Mouse (Mus musculus) hindbrain, embryonic 10.5 days (tissue): ENCODE measurements around the gene Dnttip2. TPM values are rescaled to one million over a fixed set of nuclear protein-coding genes. Genes with fewer than 3 reads are reported as not detected.

Experiments used
- DNase-seq: peaks from one replicate; pipeline ENCODE4 v3.0.0-alpha.2; 2017; ENCODE audit warnings: low spot score
- H3K27ac ChIP-seq: fragments of 300-500 bp; sonication (generic); 2 replicates; pipeline ENCODE4 v1.5.1; 2016; ENCODE audit warnings: mild to moderate bottlenecking, moderate library complexity
- H3K27me3 ChIP-seq: fragments of 300-500 bp; sonication (generic); 2 replicates; pipeline ENCODE4 v1.6.1; 2016; ENCODE audit warnings: mild to moderate bottlenecking; ENCODE audit not compliant: poor library complexity, insufficient read depth, severe bottlenecking
- H3K36me3 ChIP-seq: fragments of 300-500 bp; sonication (generic); 2 replicates; pipeline ENCODE4 v1.6.1; 2016; ENCODE audit warnings: mild to moderate bottlenecking, moderate library complexity
- H3K4me1 ChIP-seq: fragments of 300-500 bp; sonication (generic); replicated peaks from 2 replicates; pipeline ENCODE4 v1.6.1; 2016; ENCODE audit warnings: mild to moderate bottlenecking
- H3K4me3 ChIP-seq: fragments of 300-500 bp; sonication (generic); 2 replicates; pipeline ENCODE4 v1.5.1; 2016; ENCODE audit warnings: mild to moderate bottlenecking, moderate library complexity
- H3K9me3 ChIP-seq: fragments of 300-500 bp; sonication (generic); 2 replicates; pipeline ENCODE4 v1.6.1; 2016; ENCODE audit warnings: mild to moderate bottlenecking, moderate library complexity
- WGBS: fragments of 180-500 bp; shearing (Covaris S2); methylation state at CpG from one replicate; pipeline ENCODE4 v1.1.7; 2016; 5-methylcytosine and 5-hydroxymethylcytosine counted together
- polyA plus RNA-seq: library from polyadenylated mRNA; unstranded; fragments of >200 nt; fragmentation: Nextera tagmentation; extraction: Ambion mirVana; gene quantifications from 2 replicates; pipeline ENCODE4 v1.2.1, GENCODE M21; 2016

Dnttip2 gene
- polyA plus RNA-seq, 1 experiment from 2014 or later, result 65.0 TPM

DNA sequence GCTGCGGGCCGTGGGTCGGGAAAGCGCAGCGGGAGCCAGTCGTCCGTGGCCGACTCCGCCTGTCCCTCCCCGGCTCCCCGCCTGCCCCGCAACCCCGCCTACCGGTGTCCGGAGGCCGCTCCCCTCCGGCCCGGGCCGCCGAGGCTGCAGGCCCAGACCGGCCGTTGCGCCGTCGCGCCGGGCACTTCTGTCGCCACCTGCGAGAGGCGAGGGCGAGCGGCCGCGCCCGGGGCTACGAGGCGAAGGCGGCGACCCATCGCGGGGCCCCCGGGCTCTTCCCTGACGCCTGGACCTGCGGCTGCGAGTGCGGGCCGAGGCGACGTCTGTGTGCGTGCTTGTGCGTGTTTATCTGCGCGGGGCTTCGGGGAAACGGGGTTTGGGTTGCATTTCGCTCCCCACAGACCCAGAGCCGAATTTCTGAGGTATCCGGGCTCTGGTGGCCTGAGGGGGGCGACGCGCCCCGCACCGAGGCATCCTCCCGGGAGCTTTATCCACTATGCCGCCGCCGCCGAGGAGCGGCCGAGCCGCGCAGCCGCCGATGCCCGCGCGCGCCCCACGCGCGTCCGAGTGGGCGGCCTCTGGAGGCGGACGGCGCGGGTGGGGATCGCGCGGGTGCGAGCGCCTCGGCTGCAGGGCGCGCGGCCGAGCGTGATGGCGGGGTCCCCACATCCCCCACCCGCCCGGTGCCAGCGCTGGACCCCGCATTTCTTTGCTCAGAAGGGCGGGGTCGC is 19.2 kb downstream of the Dnttip2 start:
- peaks cover 41% of the 10 kb centered on the region for H3K4me1 ChIP-seq
- H3K9me3 ChIP-seq, result no peaks in the 10 kb centered on the region
- DNase-seq, result no peak
- no peaks in the 10 kb centered on the region for H3K27me3 ChIP-seq
- WGBS, result under 1% methylated on average over 105 of the region's 105 CpGs
- H3K27ac ChIP-seq, result peak overlapping the region; percentile 99
- H3K36me3 ChIP-seq, result no peaks in the 10 kb centered on the region
- H3K4me3 ChIP-seq, result peak overlapping the region; percentile 87

DNA sequence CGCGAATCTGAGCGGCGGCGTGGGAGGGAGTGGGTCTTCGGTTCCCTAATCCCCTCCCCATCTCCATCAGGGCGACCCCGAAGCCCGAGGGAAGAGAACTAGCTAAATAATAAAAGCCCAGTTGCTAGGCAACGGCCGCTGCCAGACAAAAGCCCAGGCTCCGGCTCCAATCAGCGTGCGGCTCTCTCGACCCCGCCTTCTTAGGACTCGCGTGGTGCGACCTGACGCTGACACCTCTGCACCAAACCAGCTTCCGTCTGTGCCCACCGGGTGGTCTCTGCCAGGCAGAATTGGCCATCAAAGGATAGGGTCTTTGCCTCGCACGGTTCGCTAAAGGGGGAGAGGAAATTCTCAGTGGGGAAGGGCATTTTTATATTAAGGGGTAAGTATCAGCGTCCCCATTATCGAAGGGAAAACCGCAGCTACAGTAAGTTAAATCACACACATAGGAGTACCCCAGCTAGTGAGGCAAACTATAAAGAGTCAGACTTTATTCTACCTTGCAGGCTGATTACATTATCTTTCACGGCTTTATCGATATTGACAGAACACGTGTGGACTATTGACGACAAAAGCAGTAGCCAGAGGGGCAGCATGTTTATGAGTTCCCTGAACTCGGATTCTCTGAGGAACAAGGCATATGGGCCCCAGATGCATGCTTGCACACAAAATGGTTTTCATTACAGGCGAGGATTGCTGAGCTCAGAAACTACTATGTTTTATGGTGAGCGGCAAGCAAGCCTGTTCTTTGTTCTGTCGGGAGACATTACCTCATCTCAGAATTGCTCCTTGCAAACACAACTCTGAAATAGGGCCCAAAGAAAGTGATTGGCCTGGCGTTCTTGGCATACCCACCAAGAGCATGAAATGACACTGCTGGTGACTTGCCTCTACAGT is 20.0 kb downstream of the Dnttip2 start, which contains the start of gene Bcar3:
TSS of gene Bcar3 (plus strand) at position 183 of the 897 bp plus-strand sequence.
- Histone ChIP-seq H3K4me1 (peaks cover 47% of the 10 kb centered on the region), H3K27me3 (no peaks in the 10 kb centered on the region)
- 7% methylated on average over 37 of the region's 37 CpGs for WGBS

DNA sequence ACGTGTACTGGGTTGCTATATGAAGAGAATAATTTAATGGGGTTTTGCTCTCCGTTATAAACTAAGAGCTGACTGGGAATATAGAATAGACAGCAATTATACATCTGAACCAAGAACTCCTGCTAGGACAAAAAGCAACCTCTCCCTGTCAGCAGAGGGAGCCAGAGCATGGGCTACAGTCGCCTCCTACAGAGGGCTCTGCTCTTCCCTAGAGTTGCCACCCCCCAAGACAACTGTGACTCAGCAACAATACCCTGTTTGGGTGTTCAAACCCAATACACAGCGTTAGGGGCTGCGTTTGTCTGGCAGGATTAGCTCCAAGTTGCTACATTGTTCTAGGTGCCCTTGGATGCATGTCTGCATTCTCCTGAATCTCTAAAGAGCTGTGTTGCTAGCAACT is 21.3 kb downstream of the Dnttip2 start:
- 8% methylated on average over 5 of the region's 5 CpGs for whole genome bisulfite sequencing
- H3K4me3 ChIP-seq, result no peak overlapping the region
- H3K27me3 ChIP-seq, result no peaks in the 10 kb centered on the region
- peak; percentile 63 for DNase-seq
- no peaks in the 10 kb centered on the region for H3K9me3 ChIP-seq
- H3K36me3 ChIP-seq, result no peaks in the 10 kb centered on the region
- H3K4me1 ChIP-seq, result peaks cover 46% of the 10 kb centered on the region
- peak overlapping the region; percentile 99; the same call in 1 of the 2 replicates for H3K27ac ChIP-seq

More for the DNA sequence above, 20.0 kb downstream of the Dnttip2 start, which contains the start of gene Bcar3:
- Histone ChIP-seq H3K4me3 (peak within 1 kb of the TSS; percentile 87), H3K27ac (peak within 1 kb of the TSS; percentile 99), H3K9me3 (no peaks in the 10 kb centered on the region), H3K36me3 (no peaks in the 10 kb centered on the region)
- peak; percentile 94 for DNase-seq

DNA sequence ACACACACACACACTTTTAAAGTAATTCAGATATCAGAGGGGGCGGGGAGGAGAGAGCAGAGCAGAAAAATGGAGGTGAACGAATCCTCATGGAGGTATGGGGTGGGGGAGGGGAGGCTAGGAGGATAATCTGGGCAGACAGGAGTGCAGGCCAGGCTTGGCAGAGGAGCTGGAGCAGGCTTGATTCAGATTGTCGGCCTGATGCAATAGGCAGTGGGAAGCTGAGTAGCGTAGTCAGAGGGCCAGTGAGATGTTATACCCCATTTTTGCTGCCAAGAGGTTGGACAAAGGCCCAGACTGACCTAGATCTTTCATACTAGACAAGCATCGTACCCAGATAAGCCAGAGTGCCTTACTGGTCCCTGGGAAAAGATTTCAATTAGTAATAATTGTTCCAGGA is 22.8 kb downstream of the Dnttip2 start:
- Histone ChIP-seq H3K4me1 (peaks cover 45% of the 10 kb centered on the region), H3K9me3 (no peaks in the 10 kb centered on the region), H3K27ac (no peak overlapping the region), H3K36me3 (no peaks in the 10 kb centered on the region), H3K4me3 (no peak overlapping the region), H3K27me3 (no peaks in the 10 kb centered on the region)
- 68% methylated on average over 5 of the region's 5 CpGs for WGBS
- no peak for DNase-seq

DNA sequence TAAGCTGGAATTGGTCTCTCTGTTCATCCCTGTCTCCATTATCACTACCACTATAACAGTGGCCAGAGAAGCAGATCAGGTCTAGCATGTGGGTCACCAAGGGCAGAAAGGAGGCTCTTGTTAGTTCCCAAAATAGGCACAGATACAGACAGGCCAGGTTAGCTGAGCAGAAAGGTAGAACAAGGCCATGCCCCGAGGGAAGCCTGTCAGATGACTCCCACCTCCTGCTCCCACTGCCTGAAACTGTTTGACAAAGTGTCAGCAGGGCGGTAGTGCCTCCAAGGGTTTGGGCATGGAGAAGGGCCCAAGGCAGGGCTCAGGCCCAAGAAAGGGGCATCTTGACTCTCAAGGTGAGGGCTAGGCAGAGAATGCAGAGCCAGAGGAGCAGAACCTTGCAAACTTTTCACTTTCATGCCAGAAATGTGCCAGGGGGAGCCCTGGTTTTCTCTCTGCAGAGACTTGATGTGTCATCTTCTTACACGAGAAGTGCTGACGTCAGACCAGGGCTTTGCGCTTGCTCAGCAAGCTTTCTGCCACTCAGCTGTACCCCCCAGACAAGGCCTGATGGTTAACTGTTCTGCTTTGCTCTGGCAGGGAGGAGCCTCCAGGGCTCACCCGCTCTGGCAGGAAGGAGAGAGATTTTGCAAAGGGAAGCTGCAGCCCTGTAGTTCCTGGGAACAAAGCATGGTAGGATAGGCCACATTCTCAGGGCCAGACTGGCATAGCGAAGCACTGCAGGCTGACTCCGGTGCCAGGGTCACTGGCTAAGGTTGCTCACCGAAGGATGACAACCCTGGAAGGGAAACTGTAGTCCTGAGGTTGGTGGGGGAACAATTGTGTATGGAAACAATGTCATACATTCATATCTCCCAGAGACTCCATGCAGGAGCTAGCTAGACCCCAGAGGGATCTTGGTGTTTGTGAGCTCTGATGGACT is 27.1 kb downstream of the Dnttip2 start:
- WGBS, result 68% methylated on average over 9 of the region's 9 CpGs
- peak overlapping the region; percentile 64 for H3K27ac ChIP-seq
- H3K4me1 ChIP-seq, result peaks cover 20% of the 10 kb centered on the region
- H3K9me3 ChIP-seq, result no peaks in the 10 kb centered on the region
- no peak for DNase-seq
- no peaks in the 10 kb centered on the region for H3K27me3 ChIP-seq
- no peaks in the 10 kb centered on the region for H3K36me3 ChIP-seq
- no peak overlapping the region for H3K4me3 ChIP-seq

DNA sequence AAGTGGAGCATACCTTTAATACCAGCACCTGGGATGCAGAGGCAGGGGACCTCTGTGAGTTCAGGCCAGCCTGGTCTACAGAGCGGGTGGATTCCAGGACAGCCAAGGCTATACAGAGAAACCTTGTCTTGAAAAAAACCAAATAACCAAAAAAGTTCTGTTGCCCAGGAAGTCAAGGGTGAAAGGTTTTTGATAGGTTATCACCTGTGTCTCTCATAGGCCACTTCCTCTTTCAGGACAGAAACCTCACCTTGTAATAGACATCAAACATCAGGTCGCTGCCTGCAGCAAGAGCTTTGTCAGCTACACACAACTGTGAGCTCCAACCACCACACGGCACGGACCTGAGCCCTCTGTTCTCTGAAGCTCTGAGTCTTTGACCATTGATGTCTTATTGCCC is 30.4 kb downstream of the Dnttip2 start:
- H3K4me1 ChIP-seq, result peaks cover 13% of the 10 kb centered on the region
- no peak overlapping the region for H3K27ac ChIP-seq
- H3K36me3 ChIP-seq, result no peaks in the 10 kb centered on the region
- 89% methylated on average over 4 of the region's 4 CpGs for whole genome bisulfite sequencing
- no peak overlapping the region for H3K4me3 ChIP-seq
- peaks cover 6% of the 10 kb centered on the region; the same call in 1 of the 2 replicates for H3K27me3 ChIP-seq
- DNase-seq, result no peak
- no peaks in the 10 kb centered on the region for H3K9me3 ChIP-seq

DNA sequence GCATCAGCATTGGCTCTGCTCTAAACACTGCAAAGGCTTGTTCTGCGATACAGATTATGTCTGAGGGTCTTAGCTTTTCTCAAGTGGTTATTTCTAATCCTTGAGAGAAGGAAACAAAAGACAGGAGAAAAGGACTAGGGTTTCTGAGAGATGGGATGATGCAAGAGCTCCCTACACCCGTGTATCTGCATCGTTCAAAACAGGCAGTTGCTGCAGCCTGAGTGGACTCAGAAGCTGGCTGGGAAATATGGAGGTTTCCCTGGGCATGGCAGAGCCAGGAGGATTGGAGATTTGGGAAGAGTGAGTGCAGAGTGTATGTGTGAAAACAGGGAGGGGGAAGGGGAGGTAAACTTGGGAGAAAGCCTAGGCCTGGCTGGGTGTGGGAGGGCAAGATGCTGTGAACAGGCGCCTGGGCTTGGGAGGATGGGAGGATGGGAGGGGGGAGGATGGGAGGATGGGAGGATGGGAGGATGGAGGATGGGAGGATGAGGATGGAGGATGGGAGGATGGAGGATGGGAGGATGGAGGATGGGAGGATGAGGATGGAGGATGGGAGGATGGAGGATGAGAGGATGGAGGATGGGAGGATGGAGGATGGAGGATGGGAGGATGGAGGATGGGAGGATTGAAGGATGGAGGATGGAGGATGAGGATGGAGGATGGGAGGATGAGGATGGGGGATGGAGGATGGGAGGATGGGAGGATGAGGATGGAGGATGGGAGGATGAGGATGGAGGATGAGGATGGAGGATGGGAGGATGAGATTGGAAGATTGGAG is 33.9 kb downstream of the Dnttip2 start:
- H3K4me3 ChIP-seq, result no peak overlapping the region
- H3K27me3 ChIP-seq, result peaks cover 6% of the 10 kb centered on the region; the same call in 1 of the 2 replicates
- no peaks in the 10 kb centered on the region for H3K9me3 ChIP-seq
- H3K4me1 ChIP-seq, result no peaks in the 10 kb centered on the region; the same call in 1 of the 2 replicates
- no peak overlapping the region for H3K27ac ChIP-seq
- 63% methylated on average over 4 of the region's 4 CpGs for WGBS
- no peaks in the 10 kb centered on the region for H3K36me3 ChIP-seq
- no peak for DNase-seq

DNA sequence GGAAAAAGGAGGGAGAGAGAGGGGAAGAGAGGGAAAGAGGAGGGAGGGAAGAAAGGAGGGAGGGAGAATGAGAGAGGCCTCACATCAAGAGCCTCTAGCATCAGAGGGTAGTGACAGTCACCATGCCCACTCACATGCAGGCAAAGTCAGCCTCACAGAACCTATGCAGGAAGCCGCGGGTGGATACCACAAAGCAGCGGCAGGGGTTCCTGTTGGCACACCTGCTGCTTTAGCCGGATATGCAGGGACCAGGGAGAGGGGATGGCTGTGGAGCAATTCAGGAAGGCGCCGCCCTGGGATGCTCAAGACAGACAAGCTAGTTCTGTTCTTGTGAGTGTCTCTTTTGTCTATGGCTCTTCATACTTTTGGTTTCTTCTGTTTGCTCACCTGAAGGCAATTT is 34.8 kb downstream of the Dnttip2 start:
- Histone ChIP-seq H3K36me3 (no peaks in the 10 kb centered on the region), H3K27me3 (peaks cover 6% of the 10 kb centered on the region; the same call in 1 of the 2 replicates), H3K4me3 (no peak overlapping the region), H3K27ac (no peak overlapping the region), H3K4me1 (peaks cover 4% of the 10 kb centered on the region), H3K9me3 (no peaks in the 10 kb centered on the region)
- WGBS, result 33% methylated on average over 6 of the region's 6 CpGs
- DNase-seq, result no peak

DNA sequence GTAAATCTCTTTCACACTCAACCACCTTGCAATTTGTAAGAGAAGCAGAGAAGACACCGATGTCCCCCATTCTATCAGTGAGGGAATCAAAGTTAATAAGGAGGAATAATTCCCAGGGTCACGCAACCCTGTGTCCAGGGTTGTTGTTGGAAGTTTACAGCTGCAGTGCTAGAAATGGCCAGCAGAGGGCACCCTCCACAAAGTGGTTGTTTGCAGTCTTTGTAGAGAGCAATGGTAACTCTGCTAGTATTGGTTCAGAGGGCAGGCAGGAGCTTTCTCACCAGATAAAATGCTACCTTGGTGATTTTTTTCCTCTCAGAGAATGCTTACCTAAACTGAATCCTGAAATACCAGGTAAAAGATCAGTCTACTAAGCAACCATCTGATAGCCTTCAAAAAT is 37.9 kb downstream of the Dnttip2 start:
- peaks cover 21% of the 10 kb centered on the region for H3K4me1 ChIP-seq
- peaks cover 6% of the 10 kb centered on the region; the same call in 1 of the 2 replicates for H3K27me3 ChIP-seq
- WGBS, result 15% methylated on average over 2 of the region's 2 CpGs
- H3K9me3 ChIP-seq, result no peaks in the 10 kb centered on the region
- H3K4me3 ChIP-seq, result no peak overlapping the region
- H3K27ac ChIP-seq, result no peak overlapping the region
- H3K36me3 ChIP-seq, result no peaks in the 10 kb centered on the region
- peak; percentile 88 for DNase-seq

DNA sequence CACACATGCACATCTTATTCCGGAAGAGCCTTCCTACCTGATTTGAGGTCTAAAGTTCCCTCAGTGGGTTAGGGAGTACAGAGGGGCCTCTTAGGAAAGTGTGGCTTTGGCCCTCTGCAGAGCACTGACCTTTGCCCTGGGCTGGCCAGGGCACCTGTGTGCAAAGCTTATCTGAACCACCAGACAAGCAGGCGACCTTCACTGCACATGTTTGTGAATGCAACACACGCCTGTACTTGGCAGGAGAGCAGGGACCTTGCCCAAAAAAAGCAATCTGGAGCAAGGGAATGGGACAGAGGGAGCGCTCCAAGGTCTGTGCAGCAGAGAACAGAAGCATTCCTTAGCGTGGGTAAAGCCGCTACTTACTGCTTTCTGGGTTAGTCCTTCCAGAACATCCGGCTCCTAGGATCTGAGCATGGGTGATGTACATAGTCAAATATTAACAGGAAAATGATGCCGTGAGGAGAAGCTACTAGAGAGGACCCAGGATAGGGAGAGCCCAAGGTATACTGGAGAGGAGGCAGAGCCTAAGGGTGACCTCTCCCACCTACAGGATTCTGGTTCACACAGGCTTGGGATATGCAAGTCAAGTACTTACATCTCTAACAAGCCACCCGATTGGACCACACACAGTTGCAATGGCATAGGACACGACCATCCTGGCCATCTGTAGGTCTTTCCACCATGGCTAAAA is 38.9 kb downstream of the Dnttip2 start:
- WGBS, result 84% methylated on average over 10 of the region's 10 CpGs
- Histone ChIP-seq H3K27me3 (peaks cover 6% of the 10 kb centered on the region; the same call in 1 of the 2 replicates), H3K4me3 (no peak overlapping the region), H3K9me3 (no peaks in the 10 kb centered on the region), H3K36me3 (no peaks in the 10 kb centered on the region), H3K27ac (no peak overlapping the region), H3K4me1 (peaks cover 26% of the 10 kb centered on the region)
- no peak for DNase-seq

DNA sequence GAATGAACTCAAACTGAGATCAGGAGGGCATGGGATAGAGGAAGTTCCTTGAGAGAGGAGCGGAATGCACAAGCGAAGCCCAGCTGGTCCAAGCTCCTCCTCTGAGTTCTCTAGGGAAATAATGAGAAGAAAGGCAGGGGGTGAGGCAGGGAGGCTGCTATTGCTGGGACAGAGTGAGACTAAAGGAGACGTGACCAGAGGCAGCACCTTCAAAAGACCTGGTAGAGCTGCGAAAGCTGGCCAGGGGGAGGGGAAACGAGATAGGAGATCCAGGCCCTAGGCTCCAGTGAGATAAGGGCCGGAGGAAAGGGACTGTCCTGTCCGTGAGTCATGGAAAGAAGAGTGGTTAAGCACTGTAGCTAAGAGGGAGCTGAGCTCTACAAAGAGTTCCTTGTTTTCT is 39.7 kb downstream of the Dnttip2 start:
- H3K4me1 ChIP-seq, result peaks cover 26% of the 10 kb centered on the region
- no peak overlapping the region for H3K4me3 ChIP-seq
- peak overlapping the region; percentile 62; the same call in 1 of the 2 replicates for H3K27ac ChIP-seq
- WGBS, result 44% methylated on average over 7 of the region's 7 CpGs
- DNase-seq, result no peak
- H3K27me3 ChIP-seq, result peaks cover under 1% of the 10 kb centered on the region; the same call in 1 of the 2 replicates
- no peaks in the 10 kb centered on the region for H3K9me3 ChIP-seq
- H3K36me3 ChIP-seq, result no peaks in the 10 kb centered on the region
